Mouse (Mus musculus) gastrocnemius, adult 2 months (tissue): Measurements from ENCODE around the gene Hhat. TPM values are rescaled to one million over a fixed set of nuclear protein-coding genes. Genes with fewer than 3 reads are reported as not detected.
A peak's percentile ranks its signal among the peaks of the same experiment; 100 is the strongest.

ENCODE experiments used
- DNase-seq: peaks from one replicate; pipeline ENCODE4 v3.0.0; 2022
- H3K27ac ChIP-seq: fragments of 200-600 bp; 2 replicates; pipeline ENCODE4 v1.8.1; 2022; ENCODE audit warnings: mild to moderate bottlenecking
- H3K4me3 ChIP-seq: fragments of 200-600 bp; 2 replicates; pipeline ENCODE4 v1.8.1; 2022; ENCODE audit warnings: mild to moderate bottlenecking, moderate library complexity
- CTCF ChIP-seq: fragments of 200-600 bp; IDR thresholded peaks from 2 replicates; pipeline ENCODE4 v1.8.1; 2022; ENCODE audit warnings: antibody characterized with exemption, mild to moderate bottlenecking, moderate library complexity
- intact Hi-C: fragments of 180-260 bp; cut with DNase I; formaldehyde crosslinking; loops from one replicate; pipeline ENCODE4 v1.15.1; 2025
- total RNA-seq, 2 experiments: library from RNA; stranded (reverse); gene quantifications; 2 replicates each; pipeline ENCODE4 v1.2.3; 2021

The Hhat gene
- total RNA-seq, 2 experiments from 2014 or later: 0.59 to 0.69 TPM

DNA sequence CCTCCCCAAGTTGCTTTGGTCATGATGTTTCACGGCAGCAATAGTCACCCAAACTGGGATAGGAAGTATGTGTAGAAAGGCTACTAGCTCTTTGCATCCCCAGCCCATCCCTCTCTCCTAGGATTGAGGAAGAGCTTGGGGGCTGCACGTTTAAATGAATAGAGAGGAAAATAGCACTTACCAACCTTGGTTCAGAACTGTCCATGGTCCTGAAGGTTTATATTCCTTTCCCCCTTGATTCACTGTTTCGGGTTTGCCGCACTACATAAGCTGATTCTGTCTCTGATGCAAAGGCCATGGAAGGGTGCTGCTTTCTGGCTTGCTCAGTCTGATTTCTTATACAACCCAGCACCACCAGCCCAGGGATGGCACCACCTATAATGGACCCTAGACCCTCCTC is 298.7 kb downstream of the Hhat start:
- no peak for TF ChIP-seq CTCF
- H3K4me3 ChIP-seq: no peak overlapping the region
- intact Hi-C loops: no loop called here
- H3K27ac ChIP-seq: no peak overlapping the region
- no peak for DNase-seq

DNA sequence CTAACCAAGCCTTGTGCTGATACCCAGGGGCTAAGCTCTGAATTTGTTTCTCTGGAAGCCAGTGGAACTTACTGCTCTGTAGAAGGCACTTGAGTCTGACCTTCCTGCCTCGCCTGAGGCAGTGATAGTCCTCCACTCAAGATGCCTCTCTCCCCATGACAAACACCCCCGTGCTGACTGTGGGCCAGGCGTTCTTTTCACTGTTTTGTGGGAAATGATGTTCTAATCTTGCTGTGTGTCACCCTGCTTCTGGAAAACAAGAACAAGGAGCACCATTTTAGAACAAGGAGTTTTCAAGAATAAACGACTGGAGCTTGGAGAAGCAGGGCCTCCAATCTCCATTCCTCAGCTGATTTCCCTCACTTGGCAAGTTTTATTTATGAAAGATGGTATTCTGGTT is 307.3 kb downstream of the Hhat start:
- Histone ChIP-seq H3K27ac (no peak overlapping the region), H3K4me3 (no peak overlapping the region)
- DNase-seq: no peak
- intact Hi-C loops: no loop called here
- no peak for TF ChIP-seq CTCF

DNA sequence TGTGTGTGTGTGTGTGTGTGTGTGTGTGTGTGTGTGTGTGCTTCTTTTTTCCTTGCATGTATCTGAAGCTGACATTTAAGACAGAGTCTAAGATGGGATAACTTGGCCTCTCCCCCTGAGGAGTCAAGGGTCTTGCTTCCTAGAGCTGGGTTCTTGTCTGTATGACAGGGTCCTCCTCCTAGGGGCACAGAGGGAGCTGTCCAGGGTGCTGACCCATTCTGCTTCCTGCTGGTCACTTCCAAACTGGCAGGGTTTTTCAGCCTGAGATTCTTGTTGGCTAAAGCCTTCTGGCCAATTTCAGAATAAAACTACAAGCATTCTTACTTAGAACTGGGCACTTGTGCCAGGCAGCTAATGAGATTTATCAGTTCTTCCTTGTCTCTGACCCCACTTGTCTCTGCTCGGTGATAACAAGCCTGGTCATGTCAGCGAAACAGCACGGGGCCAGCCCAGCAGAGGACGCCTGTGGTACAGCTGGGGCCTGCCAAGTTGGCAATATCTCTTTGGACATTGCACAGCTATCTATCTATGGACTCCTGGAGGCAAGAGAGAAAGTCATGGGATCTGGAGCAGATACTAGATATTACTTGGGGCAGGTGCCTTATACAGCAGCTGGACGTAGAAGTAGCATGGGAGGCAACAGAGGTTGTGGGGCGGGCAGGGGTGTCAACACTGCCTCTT is 313.4 kb downstream of the Hhat start:
- no peak overlapping the region for H3K27ac ChIP-seq
- DNase-seq: peak; percentile 26
- intact Hi-C loops: no loop called here
- no peak overlapping the region for H3K4me3 ChIP-seq
- peak; percentile 10; the same call in 1 of the 2 replicates for TF ChIP-seq CTCF

DNA sequence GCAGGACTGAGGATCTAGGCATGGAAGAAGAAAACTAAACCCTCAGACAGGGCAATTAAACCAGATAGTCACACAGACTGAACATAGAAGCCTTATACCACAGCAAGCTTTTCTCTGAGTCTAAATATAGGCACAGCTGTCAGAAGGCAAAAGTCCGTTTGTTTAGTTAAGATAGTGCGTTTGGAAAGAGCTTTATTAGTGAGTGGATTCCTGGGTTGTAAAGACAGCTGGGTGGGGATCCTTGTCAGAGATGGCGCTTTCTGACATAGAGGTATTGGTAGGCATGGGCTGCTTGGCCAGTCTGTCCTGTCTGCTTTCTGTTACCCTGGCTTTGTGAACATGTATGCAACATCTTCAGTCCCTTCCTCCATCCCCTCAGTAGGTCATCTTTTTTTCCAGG is 314.0 kb downstream of the Hhat start:
- TF ChIP-seq CTCF: no peak
- intact Hi-C loops: no loop called here
- no peak overlapping the region for H3K4me3 ChIP-seq
- DNase-seq: no peak
- no peak overlapping the region for H3K27ac ChIP-seq

DNA sequence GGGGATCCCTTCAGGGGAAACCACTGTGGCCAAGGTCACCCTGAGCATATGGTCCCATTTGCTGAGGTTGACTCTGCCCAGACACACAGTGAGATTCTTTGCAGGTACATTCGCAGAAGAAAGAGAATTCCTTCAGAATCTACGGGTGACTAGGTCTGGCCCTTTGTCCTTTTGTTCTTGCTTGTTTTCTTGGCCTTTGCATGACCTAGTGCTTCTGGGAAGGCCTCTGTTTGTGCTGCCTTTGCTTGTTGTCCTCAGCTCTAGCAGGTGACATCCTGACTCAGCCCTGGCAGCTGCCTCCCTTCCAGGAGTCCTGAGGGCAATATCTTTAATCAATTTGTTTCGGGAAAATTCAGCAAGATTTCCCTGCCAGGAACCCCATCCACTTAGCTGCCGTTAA is 316.0 kb downstream of the Hhat start:
- intact Hi-C loops: no loop called here
- no peak overlapping the region for H3K27ac ChIP-seq

DNA sequence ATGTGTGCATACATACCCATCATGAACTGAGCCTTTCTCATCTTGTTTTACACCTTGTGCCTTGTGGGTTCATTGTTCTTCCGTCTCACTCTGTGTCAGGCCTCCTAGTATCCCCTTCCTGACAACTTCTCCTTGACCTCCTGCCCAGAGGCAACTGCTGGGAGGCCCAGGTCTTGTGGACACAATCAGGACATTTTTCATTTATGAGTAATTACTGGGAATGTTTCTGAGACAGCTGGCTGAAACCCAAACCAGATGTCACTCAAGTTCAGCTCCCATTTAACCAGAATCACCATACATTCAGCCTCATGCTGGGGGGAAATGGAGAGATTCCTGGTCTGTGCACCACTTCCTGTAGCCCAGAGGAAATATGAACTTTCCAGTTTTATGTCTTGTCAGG is 316.5 kb downstream of the Hhat start:
- no peak for TF ChIP-seq CTCF
- Histone ChIP-seq H3K27ac (no peak overlapping the region), H3K4me3 (no peak overlapping the region)
- no peak for DNase-seq
- intact Hi-C loops: no loop called here

More for the DNA sequence above, 316.0 kb downstream of the Hhat start:
- no peak for TF ChIP-seq CTCF
- no peak overlapping the region for H3K4me3 ChIP-seq
- no peak for DNase-seq

DNA sequence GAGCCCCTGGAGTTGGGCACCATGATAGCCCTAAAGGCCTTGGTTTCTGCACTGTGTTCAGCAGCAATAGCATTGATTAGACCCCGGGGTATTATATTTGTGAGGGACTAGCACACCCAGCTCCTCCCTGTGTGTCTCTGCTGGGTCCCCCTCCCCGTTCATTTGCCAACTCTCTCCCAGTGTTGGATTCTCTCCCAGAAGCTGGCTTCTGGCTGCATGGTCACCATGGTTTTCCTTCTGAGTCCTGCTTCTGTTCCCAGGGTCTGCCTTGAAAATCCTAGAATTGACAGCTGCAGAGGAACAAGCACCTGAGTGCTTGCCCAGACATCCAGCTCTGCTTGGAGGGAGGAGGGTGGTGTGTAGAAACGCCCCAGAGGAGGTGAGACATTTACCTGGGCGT is 319.3 kb downstream of the Hhat start:
- Histone ChIP-seq H3K4me3 (no peak overlapping the region), H3K27ac (no peak overlapping the region)
- intact Hi-C loops: no loop called here
- TF ChIP-seq CTCF: no peak
- DNase-seq: no peak

DNA sequence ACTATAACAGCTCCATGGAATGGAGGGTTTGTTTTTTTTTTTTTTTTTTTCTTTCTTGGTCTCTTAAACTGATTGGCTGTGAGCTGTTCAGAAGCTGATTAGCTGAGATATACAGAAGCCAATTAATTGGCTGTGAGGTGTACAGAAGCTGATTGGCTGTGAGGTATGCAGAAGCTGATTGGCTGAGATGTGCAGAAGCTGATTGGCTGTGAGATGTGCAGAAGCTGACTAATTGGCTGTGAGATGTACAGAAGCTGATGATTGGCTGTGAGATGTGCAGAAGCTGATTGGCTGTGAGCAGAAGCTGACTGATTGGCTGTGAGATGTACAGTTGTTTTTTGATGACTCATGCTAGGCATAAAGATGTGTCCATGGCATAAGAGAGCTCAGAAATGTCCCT is 320.6 kb downstream of the Hhat start:
- intact Hi-C loops: no loop called here
- H3K4me3 ChIP-seq: no peak overlapping the region

DNA sequence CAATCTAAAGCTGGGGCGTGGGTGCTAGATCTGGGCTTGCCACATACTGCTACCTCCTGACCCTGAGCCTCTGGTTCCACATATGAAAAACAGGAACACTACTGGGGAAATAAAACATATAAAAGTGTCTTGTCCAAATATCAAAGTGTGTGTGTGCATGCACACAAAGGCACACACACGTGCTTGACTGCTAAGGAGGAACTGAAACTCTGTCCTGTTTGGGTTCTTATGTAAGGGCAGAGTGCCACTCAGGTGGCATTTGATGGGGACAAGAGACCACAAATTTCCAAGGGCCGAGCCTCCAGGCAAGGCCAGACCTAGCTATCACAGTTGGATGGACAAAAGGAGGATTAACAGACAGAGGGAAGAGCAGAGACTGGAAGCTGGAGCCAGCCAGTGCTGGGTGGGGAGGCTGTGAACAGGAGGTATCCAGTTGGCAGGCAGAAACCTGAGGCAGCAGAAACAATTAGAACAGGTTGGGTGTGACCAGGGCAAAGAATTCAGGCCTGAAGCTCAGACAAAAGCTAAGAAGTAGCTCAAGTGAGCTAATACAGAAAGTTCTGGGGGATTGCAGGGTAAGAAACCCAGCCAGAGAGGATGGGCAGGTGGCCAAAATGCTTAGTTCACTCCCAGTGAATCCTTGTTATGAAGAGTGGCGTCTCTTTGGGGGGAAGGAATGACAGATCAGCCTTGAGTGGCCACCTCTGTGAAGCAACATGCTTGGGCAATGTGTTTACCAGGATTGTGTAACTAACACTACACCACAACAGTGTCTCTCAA is 321.3 kb downstream of the Hhat start:
- no peak overlapping the region for H3K27ac ChIP-seq
- intact Hi-C loops: no loop called here
- no peak overlapping the region for H3K4me3 ChIP-seq
- peak; percentile 32 for DNase-seq
- TF ChIP-seq CTCF: no peak

More for the DNA sequence above, 320.6 kb downstream of the Hhat start:
- no peak for TF ChIP-seq CTCF
- no peak for DNase-seq
- H3K27ac ChIP-seq: no peak overlapping the region

DNA sequence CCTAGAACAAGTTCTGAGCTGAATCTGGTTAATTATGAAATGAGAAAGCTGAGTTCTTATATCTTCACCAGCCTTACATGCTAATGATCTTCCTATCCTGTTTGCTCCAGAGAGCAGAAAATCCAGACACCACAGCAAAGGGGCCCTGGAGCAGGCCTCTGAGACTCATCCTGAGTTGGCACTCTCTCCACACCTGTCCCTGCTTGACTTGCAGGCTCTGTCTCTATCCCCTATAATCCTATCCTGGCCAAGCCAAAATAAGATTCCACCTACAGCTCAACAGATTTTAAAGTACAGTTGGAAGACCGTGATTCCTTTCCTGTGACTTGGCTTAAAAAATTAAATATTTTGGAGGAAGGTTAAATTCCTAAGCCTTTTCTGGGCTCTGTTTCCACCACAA is 322.5 kb downstream of the Hhat start:
- no peak for TF ChIP-seq CTCF
- no peak overlapping the region for H3K27ac ChIP-seq
- H3K4me3 ChIP-seq: no peak overlapping the region
- intact Hi-C loops: no loop called here
- no peak for DNase-seq

DNA sequence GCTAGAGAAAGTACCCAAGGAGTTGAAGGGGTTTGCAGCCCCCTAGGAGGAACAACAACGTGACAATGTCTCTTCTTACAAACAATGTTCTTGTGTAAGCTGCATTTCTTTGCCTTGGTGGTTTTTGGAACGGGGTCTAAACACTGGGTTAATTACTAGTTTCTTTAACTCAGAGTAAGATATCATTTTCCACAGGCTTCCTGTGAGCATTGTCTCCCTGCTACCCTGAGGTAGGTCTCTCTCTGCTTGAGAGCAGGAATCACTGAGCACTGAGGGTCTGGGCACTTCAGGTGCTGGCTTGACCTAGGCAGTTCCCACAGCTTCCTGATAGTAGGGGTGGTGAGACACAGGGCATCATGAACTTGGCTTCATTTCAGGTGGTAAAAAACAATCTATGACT is 323.4 kb downstream of the Hhat start:
- TF ChIP-seq CTCF: no peak
- Histone ChIP-seq H3K4me3 (no peak overlapping the region), H3K27ac (no peak overlapping the region)
- intact Hi-C loops: no loop called here
- DNase-seq: no peak

Other genes starting within 250 kb of the Hhat start
- gene Sertad4, start 84.5 kb upstream of the Hhat start, total RNA-seq: 1 to 10 TPM; 1.9 to 2.7 TPM